Mouse (Mus musculus) small intestine, adult 2 months (tissue): ENCODE results near the gene Kdm2b.

Source experiments
- CTCF ChIP-seq: fragments of 200-500 bp; IDR thresholded peaks from 2 replicates; pipeline ENCODE4 v1.5.1; 2012; ENCODE audit warnings: low read depth, mild to moderate bottlenecking, control low read depth, inconsistent platforms, low read length, moderate library complexity, mixed read lengths; ENCODE audit not compliant: insufficient replicate concordance, insufficient read length; ENCODE audit errors: extremely low read depth
- POLR2A ChIP-seq: fragments of 200-500 bp; IDR thresholded peaks from 2 replicates; pipeline ENCODE4 v1.6.1; 2012; ENCODE audit warnings: low read depth, mild to moderate bottlenecking, control low read depth, inconsistent platforms, low read length, moderate library complexity

GRCm38 (mm10) chr5:123005716-123006592, 16.3 kb upstream of the Kdm2b start:
- TF ChIP-seq CTCF (no peak), POLR2A (no peak)
